Mouse (Mus musculus): ENCODE data around the gene Klhdc3.

The Klhdc3 gene

DNA sequence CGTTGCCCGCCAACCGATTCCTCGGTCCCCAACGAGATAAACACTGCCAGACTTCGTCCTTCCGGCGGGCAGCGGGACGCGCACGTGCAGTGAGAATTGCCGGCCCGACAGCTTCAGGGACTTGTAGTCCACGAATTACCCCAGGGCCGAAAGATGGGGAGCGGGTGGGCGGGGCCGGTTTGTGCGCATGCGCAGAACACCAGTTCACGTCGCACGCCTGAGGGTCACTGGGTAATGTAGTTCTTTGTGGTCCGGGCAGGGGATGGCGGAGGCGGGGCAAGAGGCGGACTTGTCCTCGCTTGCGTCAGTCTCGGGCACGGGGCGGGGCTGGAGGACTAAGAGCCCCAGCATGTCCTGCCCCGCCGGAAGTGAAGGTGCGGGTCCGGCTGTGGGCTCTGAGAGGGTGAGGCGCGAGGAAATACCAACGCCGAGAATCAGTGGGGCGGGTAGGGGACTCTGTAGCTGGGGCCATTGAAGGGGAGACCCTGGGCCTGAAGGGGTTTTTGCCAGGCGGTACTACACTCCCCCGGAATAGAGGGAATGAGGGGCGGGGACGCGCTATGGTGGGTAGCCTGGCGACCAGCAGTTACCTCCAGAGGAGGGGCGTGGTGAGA, at the start of gene Klhdc3:
Gene Klhdc3, minus strand, starts transcription at position 155 of the 614 bp plus-strand sequence.
- DNase-seq: peak; percentile 96 to 97

DNA sequence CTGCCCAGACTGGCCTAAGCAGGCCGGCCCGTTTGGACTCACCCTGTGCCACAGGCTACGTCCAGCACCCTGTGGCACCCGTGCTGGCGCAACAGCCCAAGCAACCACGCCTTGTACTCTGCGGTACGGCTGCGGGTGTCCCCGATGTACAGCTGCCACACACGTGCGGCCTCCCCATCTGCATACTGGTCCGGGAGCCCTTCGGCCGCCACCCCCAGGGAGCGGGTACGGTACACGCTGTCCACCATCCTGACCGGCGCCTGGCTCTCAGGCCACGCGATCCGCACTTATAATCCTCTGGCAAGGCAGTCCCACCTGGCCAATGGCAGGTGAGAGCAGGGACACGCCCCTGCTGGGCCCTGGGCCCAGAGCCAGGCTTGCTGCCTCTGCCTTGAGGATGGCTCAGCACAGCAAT, 48.2 kb upstream of the Klhdc3 start, which contains the start of gene Gnmt:
Gene Gnmt, minus strand, starts transcription at position 265 of the 415 bp plus-strand sequence.
- no peak for DNase-seq

- DNase-seq: no peak
Observed at GRCm38 (mm10) chr17:46728496-46728895, 47.8 kb upstream of the Klhdc3 start.

- DNase-seq: no peak
Observed at GRCm38 (mm10) chr17:46728021-46728420, 47.3 kb upstream of the Klhdc3 start.

- DNase-seq: no peak
Observed at GRCm38 (mm10) chr17:46727271-46727670, 46.6 kb upstream of the Klhdc3 start.

- no peak for DNase-seq
Observed at GRCm38 (mm10) chr17:46725731-46726645, 45.3 kb upstream of the Klhdc3 start.

- DNase-seq: no peak
Observed at GRCm38 (mm10) chr17:46725273-46725672, 44.6 kb upstream of the Klhdc3 start.

GRCm38 (mm10) chr17:46724477-46725084, 43.9 kb upstream of the Klhdc3 start:
- DNase-seq: no peak

GRCm38 (mm10) chr17:46721077-46721476, 40.4 kb upstream of the Klhdc3 start:
- DNase-seq: no peak

- DNase-seq: no peak
Observed at GRCm38 (mm10) chr17:46714756-46715481, 34.2 kb upstream of the Klhdc3 start.

GRCm38 (mm10) chr17:46713849-46714248, 33.1 kb upstream of the Klhdc3 start:
- no peak for DNase-seq

GRCm38 (mm10) chr17:46712442-46712841, 31.7 kb upstream of the Klhdc3 start:
- DNase-seq: no peak

DNA sequence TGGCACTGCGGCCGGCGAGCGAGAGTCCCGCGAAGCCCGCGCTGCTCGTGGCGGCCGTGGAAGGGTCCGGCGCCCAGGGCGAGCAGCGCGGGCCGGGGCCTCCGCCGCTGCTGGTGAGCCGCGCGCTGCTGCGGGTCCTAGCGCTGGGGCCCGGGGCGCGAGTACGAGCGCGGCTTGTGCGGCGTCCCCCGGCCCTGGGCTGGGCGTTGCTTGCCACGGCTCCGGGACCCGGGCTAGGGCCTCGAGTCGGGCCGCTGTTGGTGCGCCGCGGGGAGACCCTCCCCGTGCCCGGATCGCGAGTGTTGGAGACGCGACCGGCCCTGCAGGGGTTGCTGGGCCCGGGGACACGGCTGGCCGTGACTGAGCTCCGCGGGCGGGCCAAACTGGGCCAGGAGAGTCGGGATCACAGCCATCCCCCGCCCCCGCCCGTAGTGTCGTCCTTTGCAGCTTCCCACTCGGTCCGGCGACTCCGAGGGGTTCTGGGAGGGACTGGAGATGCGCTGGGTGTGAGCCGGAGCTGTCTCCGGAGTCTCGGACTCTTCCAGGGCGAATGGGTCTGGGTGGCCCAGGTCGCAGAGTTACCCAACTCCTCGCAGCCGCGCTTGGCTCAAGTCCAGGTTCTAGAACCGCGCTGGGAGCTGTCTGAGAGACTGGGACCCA, 31.0 kb upstream of the Klhdc3 start:
- DNase-seq: peak in 1 of 2 experiments; percentile 24

- DNase-seq: peak; percentile 81 to 86
Observed at GRCm38 (mm10) chr17:46710959-46711597, 30.4 kb upstream of the Klhdc3 start, which contains the start of gene Pex6. Pex6 (plus strand) TSS chr17:46711463.

- no peak for DNase-seq
Observed at GRCm38 (mm10) chr17:46706375-46707089, 25.8 kb upstream of the Klhdc3 start.

DNA sequence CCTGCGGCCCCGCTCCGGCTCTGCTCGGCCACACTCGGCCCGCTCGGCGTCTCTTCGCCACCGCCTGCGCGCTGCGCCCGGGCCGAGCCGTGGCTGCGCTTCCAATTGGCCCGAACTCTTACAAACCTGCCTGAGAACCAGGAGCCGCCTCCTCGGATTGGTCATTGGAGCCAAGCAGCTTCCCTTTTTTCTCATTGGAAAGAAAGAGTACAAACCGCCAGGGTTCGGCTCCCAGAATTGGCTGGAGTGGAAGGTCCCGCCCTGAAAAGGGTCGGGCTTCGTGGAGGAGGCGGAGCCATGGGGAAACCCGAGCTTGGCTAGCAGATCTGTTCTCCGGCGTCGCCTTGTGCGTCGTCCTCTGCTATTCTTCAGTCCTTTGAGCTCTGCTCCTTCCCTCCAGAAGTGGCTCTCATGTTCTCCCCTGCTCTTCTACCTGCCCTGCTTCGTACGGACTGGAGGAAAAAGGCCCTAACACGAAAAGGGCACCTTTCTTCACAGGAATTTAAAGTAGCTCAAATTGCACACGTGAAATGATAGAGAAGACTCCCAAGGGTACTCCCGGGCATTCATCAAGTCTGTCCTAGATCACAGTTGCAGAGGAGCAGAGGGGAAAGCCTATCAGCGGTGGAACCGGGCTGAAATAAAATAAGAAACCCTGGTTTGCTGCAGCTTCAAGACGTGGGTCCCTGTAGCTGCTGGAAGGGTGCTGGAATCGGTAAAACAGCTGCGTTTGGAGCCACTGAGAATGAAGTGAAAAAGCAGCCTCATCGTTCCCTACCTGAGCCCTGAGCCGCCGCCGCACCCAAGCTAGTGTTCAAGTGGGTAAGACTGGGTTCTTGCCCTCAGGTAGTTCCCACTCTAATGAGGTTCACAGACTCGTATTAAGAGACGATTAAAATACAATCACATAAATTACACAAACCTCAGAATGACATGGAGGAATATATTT, 24.4 kb upstream of the Klhdc3 start, which contains the start of gene Ppp2r5d:
Gene Ppp2r5d, minus strand, starts transcription at position 225 of the 949 bp plus-strand sequence.
- peak; percentile 92 to 94 for DNase-seq

- no peak for DNase-seq
Observed at GRCm38 (mm10) chr17:46703971-46704886, 23.5 kb upstream of the Klhdc3 start.

DNA sequence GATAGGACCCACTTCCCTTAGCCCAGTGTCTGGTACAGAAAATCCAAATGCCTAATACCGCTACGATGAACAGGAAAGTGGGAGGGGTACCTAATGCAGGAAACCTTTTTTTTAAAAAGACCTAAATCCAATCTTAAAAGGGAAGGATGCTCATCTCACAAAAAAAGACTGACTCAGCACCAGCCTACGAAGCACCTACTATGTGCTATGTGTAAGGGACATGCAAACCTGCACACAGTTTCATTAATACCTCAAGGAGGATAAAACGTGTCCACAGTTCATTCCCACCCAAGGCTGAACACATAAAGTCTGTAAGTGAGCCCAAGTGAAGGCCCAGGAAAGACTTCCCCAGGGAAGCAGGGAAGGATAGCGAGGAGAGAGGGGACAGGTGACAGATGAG, 21.8 kb upstream of the Klhdc3 start:
- no peak for DNase-seq

All from spleen, adult 18-20 months (tissue).